Mouse (Mus musculus) myocyte (in vitro differentiated cells): ENCODE data around the gene Aars2.

Experiments
- CEBPB ChIP-seq: IDR thresholded peaks from 2 replicates; pipeline ENCODE4 v1.6.1; 2011; ENCODE audit warnings: mild to moderate bottlenecking, moderate library complexity; ENCODE audit not compliant: poor library complexity, insufficient read depth, severe bottlenecking
- MAX ChIP-seq: IDR thresholded peaks from one replicate; pipeline ENCODE4 v1.6.1; 2011; ENCODE audit warnings: low read depth, mild to moderate bottlenecking, control low read depth
- POLR2A ChIP-seq: IDR thresholded peaks from one replicate; pipeline ENCODE4 v1.6.1; 2011; ENCODE audit warnings: low read depth, mild to moderate bottlenecking, control low read depth, moderate library complexity; ENCODE audit not compliant: insufficient read length
- POLR2AphosphoS2 ChIP-seq: IDR thresholded peaks from one replicate; pipeline ENCODE4 v1.6.1; 2011; ENCODE audit warnings: low read depth, control low read depth; ENCODE audit not compliant: insufficient read length
- USF1 ChIP-seq: IDR thresholded peaks from one replicate; pipeline ENCODE4 v1.6.1; 2011; ENCODE audit warnings: low read depth, mild to moderate bottlenecking, control low read depth, moderate library complexity

- TF ChIP-seq USF1 (no peak), CEBPB (no peak), POLR2AphosphoS2 (no peak), POLR2A (no peak), MAX (no peak)
These were observed 49.2 kb upstream of the Aars2 start for GRCm38 (mm10) chr17:45457487-45457886.
